Mouse (Mus musculus) kidney, embryonic 14.5 days (tissue): ENCODE data around the gene Vrk3. TPM values are rescaled to one million over a fixed set of nuclear protein-coding genes. Genes with fewer than 3 reads are reported as not detected.
"Not testable (repeated sequence)": the region's sequence is repeated elsewhere in the genome, so short reads cannot be mapped to it uniquely, and the experiment has no call there.

Experiments used
- ATAC-seq: fragments of 200-750 bp; cut with Nextera tagmentation; 2 replicates; pipeline ENCODE4 v1.8.0; 2017; ENCODE audit warnings: moderate number of reproducible peaks, mild to moderate bottlenecking, moderate TSS enrichment, moderate library complexity; ENCODE audit not compliant: low FRiP score, low TSS enrichment
- H3K27ac ChIP-seq: fragments of 300-500 bp; sonication (generic); 2 replicates; pipeline ENCODE4 v1.5.1; 2014; ENCODE audit warnings: low read depth, mild to moderate bottlenecking, low read length, moderate library complexity, mixed read lengths
- H3K27me3 ChIP-seq: fragments of 300-500 bp; sonication (generic); 2 replicates; pipeline ENCODE4 v1.6.1; 2014; ENCODE audit warnings: mild to moderate bottlenecking, low read length; ENCODE audit not compliant: control insufficient read depth, insufficient read depth
- H3K36me3 ChIP-seq: fragments of 300-500 bp; sonication (generic); 2 replicates; pipeline ENCODE4 v1.6.1; 2014; ENCODE audit warnings: low read length, mixed read lengths; ENCODE audit not compliant: control insufficient read depth, insufficient read depth
- H3K4me1 ChIP-seq: fragments of 300-500 bp; sonication (generic); 2 replicates; pipeline ENCODE4 v1.6.1; 2014; ENCODE audit warnings: low read length, mixed read lengths; ENCODE audit not compliant: control insufficient read depth, insufficient read depth
- H3K4me2 ChIP-seq: fragments of 300-500 bp; sonication (generic); replicated peaks from 2 replicates; pipeline ENCODE4 v1.6.1; 2014; ENCODE audit warnings: low read depth, mild to moderate bottlenecking, low read length
- H3K4me3 ChIP-seq: fragments of 300-500 bp; sonication (generic); 2 replicates; pipeline ENCODE4 v1.5.1; 2014; ENCODE audit warnings: mild to moderate bottlenecking, low read length
- H3K9ac ChIP-seq: fragments of 300-500 bp; sonication (generic); 2 replicates; pipeline ENCODE4 v1.6.1; 2014; ENCODE audit warnings: low read depth, mild to moderate bottlenecking, low read length, moderate library complexity
- H3K9me3 ChIP-seq: fragments of 300-500 bp; sonication (generic); 2 replicates; pipeline ENCODE4 v1.6.1; 2016; ENCODE audit warnings: low read length; ENCODE audit not compliant: control insufficient read depth
- WGBS: fragments of 180-500 bp; shearing (Covaris S2); extraction: QIAGEN DNeasy Blood & Tissue Kit; methylation state at CpG from one replicate; pipeline ENCODE4 v1.1.7; 2014; 5-methylcytosine and 5-hydroxymethylcytosine counted together
- polyA plus RNA-seq: library from polyadenylated mRNA; unstranded; fragments of >200 nt; fragmentation: Nextera tagmentation; extraction: Ambion mirVana; gene quantifications from 2 replicates; pipeline ENCODE4 v1.2.1, GENCODE M21; 2014

Vrk3 gene
- polyA plus RNA-seq, 1 experiment from 2014 or later = 43.4 TPM

GRCm38 (mm10) chr7:44745076-44745475, 3.1 kb upstream of the Vrk3 start:
- 0% methylated on average over 18 of the region's 18 CpGs for WGBS
- Histone ChIP-seq H3K4me2 (peak overlapping the region; percentile 66), H3K9me3 (no peaks in the 10 kb centered on the region), H3K27me3 (no peaks in the 10 kb centered on the region), H3K4me1 (peaks cover 9% of the 10 kb centered on the region), H3K36me3 (no peaks in the 10 kb centered on the region), H3K9ac (peak overlapping the region; percentile 54), H3K4me3 (peak overlapping the region; percentile 47), H3K27ac (no peak overlapping the region)
- ATAC-seq = peak; percentile 58

DNA sequence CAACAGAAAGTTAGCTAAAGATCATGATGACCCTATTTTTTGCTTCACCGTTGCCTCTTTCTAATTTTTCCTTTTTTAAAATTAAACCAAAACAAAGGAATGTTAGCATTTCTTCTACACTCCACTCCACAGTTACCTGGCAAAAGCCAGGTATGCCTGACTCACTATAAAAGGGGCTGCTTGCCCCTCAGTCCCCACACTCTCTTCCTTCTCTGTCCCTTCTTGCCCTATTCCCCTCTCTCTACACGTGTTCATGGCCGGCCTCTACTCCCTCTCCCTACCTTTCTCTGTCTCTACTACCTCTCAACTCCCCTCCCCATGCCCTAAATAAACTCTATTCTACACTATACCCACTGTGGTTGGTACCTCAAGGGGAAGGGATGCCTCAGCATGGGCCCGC, 1.1 kb upstream of the Vrk3 start:
- peak overlapping the region; percentile 59 for H3K4me2 ChIP-seq
- no peaks in the 10 kb centered on the region for H3K27me3 ChIP-seq
- H3K4me1 ChIP-seq = peaks cover 9% of the 10 kb centered on the region
- H3K9me3 ChIP-seq = no peaks in the 10 kb centered on the region
- H3K27ac ChIP-seq = no peak overlapping the region
- no peak overlapping the region; the same call in 1 of the 2 replicates for H3K4me3 ChIP-seq
- WGBS = 74% methylated on average over 4 of the region's 4 CpGs
- no peak overlapping the region for H3K9ac ChIP-seq
- no peak for ATAC-seq
- H3K36me3 ChIP-seq = peaks cover 3% of the 10 kb centered on the region

GRCm38 (mm10) chr7:44750950-44751349, 2.7 kb downstream of the Vrk3 start, which contains the start of gene Zfp473:
Gene Zfp473, minus strand, starts transcription at chr7:44751050.
- ATAC-seq, H3K9me3 ChIP-seq, H3K4me1 ChIP-seq, H3K27ac ChIP-seq, H3K9ac ChIP-seq, H3K4me2 ChIP-seq, H3K4me3 ChIP-seq, H3K27me3 ChIP-seq: not testable (repeated sequence)
- WGBS = 90% methylated on average over 1 of the region's 1 CpGs
- peaks cover 38% of the 10 kb centered on the region for H3K36me3 ChIP-seq

DNA sequence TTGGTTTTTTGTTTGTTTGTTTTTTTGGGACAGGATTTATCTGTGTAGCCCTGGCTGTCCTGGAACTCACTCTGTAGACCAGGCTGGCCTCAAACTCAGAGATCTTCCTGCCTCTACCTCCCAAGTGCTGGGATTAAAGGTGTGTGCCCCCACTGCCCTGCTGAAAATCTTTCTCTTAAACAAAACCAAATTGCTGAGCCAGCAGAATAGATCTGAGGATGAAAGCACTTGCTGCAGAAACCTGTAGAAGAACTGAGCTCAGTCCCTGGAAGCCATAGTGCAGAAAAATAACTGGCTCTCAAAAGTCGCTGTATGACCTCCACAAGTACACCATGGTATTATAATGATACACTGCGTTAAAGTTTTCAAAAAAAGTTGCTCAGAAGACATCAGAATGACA, 9.0 kb downstream of the Vrk3 start:
- no peak overlapping the region for H3K27ac ChIP-seq
- WGBS = 82% methylated on average over 2 of the region's 2 CpGs

GRCm38 (mm10) chr7:44760366-44760765, 12.2 kb downstream of the Vrk3 start:
- Histone ChIP-seq H3K27me3 (no peaks in the 10 kb centered on the region), H3K4me3 (no peak overlapping the region), H3K4me1 (no peaks in the 10 kb centered on the region), H3K9ac (no peak overlapping the region), H3K27ac (no peak overlapping the region), H3K36me3 (peaks cover 69% of the 10 kb centered on the region), H3K4me2 (no peak overlapping the region), H3K9me3 (no peaks in the 10 kb centered on the region)
- ATAC-seq = no peak

More for the DNA sequence above, 9.0 kb downstream of the Vrk3 start:
- ATAC-seq = no peak
- Histone ChIP-seq H3K4me3 (no peak overlapping the region), H3K4me2 (no peak overlapping the region), H3K9me3 (no peaks in the 10 kb centered on the region), H3K9ac (no peak overlapping the region), H3K4me1 (no peaks in the 10 kb centered on the region), H3K27me3 (no peaks in the 10 kb centered on the region), H3K36me3 (peaks cover 85% of the 10 kb centered on the region)

DNA sequence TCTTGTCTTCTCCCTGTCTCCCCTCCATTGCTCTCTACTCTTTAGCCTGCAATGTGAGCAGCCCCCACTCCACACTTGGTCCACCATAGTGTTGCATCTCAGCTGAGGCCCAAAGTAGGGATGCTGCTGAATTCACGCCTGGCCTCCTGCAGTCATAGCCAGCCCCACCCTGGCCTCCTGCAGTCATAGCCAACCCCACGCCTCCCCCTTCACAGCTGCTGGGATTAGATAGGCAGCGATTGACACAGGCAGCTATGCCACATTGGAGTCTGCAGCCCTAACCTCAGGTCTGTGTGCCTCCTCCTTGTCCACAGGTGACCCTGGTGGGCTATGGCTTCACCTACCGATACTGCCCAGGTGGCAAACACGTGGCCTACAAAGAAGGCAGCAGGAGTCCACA, 19.9 kb downstream of the Vrk3 start:
- Histone ChIP-seq H3K36me3 (peaks cover 60% of the 10 kb centered on the region), H3K9ac (no peak overlapping the region), H3K4me1 (no peaks in the 10 kb centered on the region), H3K27me3 (no peaks in the 10 kb centered on the region), H3K27ac (no peak overlapping the region), H3K4me2 (no peak overlapping the region), H3K4me3 (no peak overlapping the region), H3K9me3 (no peaks in the 10 kb centered on the region)
- WGBS = 88% methylated on average over 5 of the region's 5 CpGs
- no peak for ATAC-seq

- no peak overlapping the region for H3K4me3 ChIP-seq
- H3K9ac ChIP-seq = no peak overlapping the region
- 0 out of 2 replicates have a peak, but pooled peaks have one; percentile 20 for ATAC-seq
- no peaks in the 10 kb centered on the region for H3K9me3 ChIP-seq
- H3K27ac ChIP-seq = no peak overlapping the region
- no peaks in the 10 kb centered on the region for H3K27me3 ChIP-seq
- no peak overlapping the region for H3K4me2 ChIP-seq
- peaks cover 57% of the 10 kb centered on the region; the same call in 1 of the 2 replicates for H3K36me3 ChIP-seq
- H3K4me1 ChIP-seq = no peaks in the 10 kb centered on the region
- WGBS = 16% methylated on average over 6 of the region's 6 CpGs
Measured at GRCm38 (mm10) chr7:44770046-44770578, 21.9 kb downstream of the Vrk3 start.

GRCm38 (mm10) chr7:44772591-44773204, 24.5 kb downstream of the Vrk3 start:
- no peak overlapping the region for H3K9ac ChIP-seq
- no peak overlapping the region for H3K4me3 ChIP-seq
- no peak overlapping the region for H3K27ac ChIP-seq
- WGBS = 90% methylated on average over 8 of the region's 8 CpGs
- H3K36me3 ChIP-seq = peaks cover 47% of the 10 kb centered on the region; the same call in 1 of the 2 replicates
- no peak overlapping the region for H3K4me2 ChIP-seq
- no peaks in the 10 kb centered on the region for H3K9me3 ChIP-seq
- H3K27me3 ChIP-seq = no peaks in the 10 kb centered on the region
- ATAC-seq = no peak
- no peaks in the 10 kb centered on the region for H3K4me1 ChIP-seq

- Histone ChIP-seq H3K36me3 (peaks cover 21% of the 10 kb centered on the region; the same call in 1 of the 2 replicates), H3K4me3 (no peak overlapping the region), H3K9ac (no peak overlapping the region), H3K27ac (no peak overlapping the region), H3K4me2 (no peak overlapping the region), H3K27me3 (no peaks in the 10 kb centered on the region), H3K9me3 (no peaks in the 10 kb centered on the region), H3K4me1 (no peaks in the 10 kb centered on the region)
- WGBS = 89% methylated on average over 9 of the region's 9 CpGs
- ATAC-seq = no peak
Measured at GRCm38 (mm10) chr7:44776849-44777498, 28.8 kb downstream of the Vrk3 start.
